Mouse (Mus musculus) yolk sac, embryonic 10.5 days (tissue): ENCODE measurements around the gene Ankdd1b.
A peak's percentile ranks its signal among the peaks of the same experiment; 100 is the strongest.

ENCODE experiments used
- DNase-seq: peaks from one replicate; pipeline ENCODE4 v3.0.0-alpha.2; 2017; ENCODE audit warnings: low spot score

Ankdd1b gene

GRCm38 (mm10) chr13:96454288-96454687 lies 16.7 kb downstream of the Ankdd1b start:
- DNase-seq = no peak

GRCm38 (mm10) chr13:96452621-96453020 lies 18.4 kb downstream of the Ankdd1b start:
- no peak for DNase-seq

DNA sequence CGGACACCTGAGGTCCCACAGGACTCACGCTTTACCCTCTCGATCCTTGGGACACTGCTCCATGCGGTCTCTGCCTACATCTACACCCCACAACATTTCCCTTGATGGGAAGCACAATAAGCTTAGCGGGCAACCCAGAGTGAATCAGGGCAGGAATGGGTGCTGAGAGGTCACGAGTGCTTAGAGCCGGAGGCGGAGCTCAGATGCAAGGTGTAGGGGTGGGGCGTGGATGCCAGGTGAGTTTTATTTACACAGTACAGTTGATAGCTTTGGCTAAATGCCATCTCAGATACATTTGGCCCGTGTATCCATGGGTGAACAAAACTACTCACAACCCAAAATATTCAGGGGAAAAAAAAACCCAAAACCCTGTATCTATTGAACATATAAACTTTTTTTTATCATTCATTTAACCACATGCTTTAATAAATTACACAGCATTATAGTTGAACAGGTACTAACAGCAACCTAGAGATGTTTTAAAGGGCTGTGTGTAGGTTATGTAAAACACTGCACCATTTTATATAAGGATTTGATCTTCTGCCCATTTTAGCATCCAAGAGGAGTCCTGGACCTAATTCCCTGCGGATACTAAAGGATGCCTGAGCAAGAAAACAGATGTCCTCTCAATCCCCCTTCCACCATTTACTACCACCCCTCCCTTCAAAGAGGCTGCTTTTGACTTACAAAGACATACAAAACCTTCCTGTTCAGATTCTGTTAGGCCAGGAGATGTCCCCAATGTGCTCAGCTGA lies 19.4 kb downstream of the Ankdd1b start:
- DNase-seq = no peak

GRCm38 (mm10) chr13:96450869-96451268 lies 20.1 kb downstream of the Ankdd1b start:
- DNase-seq = no peak

DNA sequence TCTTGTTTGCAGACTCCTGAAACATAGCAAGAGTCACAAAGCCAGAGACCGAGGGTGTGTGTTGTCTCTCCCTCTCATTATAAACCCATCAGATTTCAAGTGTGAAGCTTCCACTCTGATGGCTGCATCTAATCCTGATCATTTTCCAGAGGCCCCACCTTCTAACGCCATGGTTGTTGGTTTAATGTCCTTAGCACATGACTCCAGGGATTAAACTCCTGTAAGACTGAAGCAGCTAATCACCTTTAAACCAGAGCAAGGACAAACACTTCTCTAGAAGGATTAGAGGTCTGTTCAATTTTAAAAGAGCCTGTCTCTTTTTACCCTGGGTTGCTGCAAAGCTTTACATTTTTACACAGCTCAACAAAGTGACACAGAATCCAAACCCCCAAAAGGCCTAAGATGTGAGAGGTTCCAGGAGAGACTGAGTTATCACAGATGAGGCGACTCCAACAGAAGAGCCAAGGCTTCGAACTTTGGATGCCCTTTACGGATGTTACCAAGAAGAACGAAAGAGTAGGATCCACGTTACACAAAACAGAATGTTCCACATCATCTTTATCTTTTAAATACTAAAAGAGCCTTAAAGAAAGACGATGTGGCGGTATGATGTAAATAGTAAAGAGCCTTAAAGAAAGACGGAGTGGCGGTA lies 20.7 kb downstream of the Ankdd1b start:
- no peak for DNase-seq

GRCm38 (mm10) chr13:96440436-96440835 lies 30.6 kb downstream of the Ankdd1b start:
- no peak for DNase-seq

DNA sequence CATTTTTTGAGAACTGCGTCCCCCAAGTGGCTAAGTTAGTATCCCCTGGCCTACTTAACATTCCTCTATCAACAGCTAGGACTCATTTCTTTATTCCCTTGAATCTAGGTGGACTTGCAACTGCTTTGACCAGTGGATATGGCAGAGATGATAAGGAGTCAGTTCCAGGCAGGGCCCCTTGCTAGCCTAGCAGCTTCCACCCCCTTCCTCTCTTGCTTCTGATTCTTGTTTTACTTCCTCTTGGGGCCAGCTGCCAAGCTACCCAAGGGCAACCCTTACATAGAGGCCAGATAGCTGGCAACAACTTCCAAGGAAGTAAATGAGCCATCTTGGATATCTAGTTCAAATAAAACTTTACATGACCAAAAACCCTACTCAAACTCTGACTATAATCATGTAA lies 34.1 kb downstream of the Ankdd1b start:
- DNase-seq = no peak

GRCm38 (mm10) chr13:96435793-96436192 lies 35.2 kb downstream of the Ankdd1b start:
- peak; percentile 44 for DNase-seq

GRCm38 (mm10) chr13:96434899-96435331 lies 36.1 kb downstream of the Ankdd1b start:
- DNase-seq = peak; percentile 55

GRCm38 (mm10) chr13:96433648-96434190 lies 37.3 kb downstream of the Ankdd1b start:
- DNase-seq = peak; percentile 35

DNA sequence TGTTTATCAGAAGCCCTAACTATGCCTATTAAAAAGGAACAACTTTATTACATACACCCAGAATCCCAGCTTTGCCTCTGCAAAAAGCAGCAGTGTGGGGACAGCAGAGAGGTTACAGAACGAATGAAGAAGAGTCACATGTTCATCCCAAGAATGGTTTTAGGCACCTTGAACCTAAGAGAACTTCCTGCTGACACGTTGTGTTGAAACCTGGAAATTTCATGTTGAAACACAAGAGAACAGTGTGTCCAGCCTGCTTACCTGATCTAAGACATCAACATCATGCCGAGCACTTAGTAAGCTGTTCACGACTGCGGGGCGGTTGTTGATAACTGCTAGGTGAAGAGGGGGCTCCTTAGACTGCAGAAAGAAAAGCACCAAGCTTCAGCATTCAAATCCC lies 38.0 kb downstream of the Ankdd1b start:
- DNase-seq = peak; percentile 10

DNA sequence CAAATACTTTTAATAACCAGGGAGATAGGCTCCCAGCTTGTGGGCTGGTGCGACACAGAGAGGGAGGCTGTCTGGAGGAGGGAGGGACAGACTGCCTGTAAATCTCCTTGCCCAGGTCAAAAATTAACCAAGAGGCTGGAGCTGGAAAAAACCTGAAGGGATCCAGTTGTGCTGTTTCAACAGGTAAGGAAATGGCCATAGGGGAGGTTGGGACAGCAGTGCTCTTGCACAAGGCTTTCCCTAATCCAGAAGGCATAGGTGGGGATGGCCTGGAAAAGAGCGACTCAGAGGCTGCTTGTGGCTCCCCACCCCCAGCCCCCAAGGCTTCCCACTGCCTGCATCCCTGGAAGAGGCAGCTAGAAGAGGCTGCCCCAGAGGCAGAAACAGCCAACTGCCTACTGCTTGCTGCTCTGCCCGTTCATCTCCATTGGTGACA lies 38.6 kb downstream of the Ankdd1b start:
- peak; percentile 88 for DNase-seq

DNA sequence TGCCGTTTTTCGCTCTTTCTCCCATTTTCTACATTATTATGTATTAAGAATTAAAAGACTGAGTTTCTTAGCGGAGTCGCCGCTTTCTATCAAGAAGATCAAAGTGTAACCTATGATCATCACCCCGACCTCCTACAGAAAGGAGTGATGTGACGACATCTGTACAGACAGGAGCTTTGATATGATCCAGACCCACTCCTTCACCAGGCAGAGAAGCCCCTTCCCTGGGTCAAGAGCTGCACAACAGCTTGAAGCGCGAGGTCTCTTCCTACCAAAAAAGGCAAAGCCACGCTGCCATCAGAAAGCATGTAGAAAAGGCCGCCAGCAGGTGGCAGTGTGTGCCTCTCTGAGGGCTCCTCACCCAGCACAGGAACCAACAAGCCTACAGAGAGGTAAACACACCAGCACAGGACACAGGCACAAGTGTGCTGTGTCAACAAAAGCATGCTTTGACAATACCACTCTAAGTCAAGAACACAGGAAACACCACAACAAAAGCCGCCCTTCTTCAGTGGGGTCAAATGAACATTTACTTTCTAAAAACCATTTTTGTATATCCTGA lies 39.3 kb downstream of the Ankdd1b start:
- peak; percentile 85 for DNase-seq

GRCm38 (mm10) chr13:96428531-96428930 lies 42.5 kb downstream of the Ankdd1b start:
- no peak for DNase-seq

DNA sequence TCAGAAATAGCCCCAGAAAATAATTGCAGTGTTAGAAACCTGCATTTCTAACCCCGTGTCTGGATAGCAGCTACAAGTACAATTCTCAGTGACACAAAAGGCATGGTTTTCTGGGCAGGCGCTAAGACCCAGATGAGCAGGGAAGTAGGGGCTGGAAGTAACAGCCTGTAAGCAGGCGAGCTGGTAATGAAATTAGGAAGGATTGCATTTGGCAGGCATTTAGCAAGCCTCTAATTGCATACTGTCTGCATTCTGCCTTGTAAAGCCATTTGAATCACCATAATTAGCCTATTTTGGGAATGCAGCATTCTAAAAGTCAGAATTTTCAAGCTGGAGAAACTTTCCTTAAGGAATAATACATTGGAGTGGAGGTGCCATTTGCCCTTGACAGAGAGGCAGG lies 45.0 kb downstream of the Ankdd1b start:
- no peak for DNase-seq

- DNase-seq = no peak
Observed at GRCm38 (mm10) chr13:96424496-96425274, 46.3 kb downstream of the Ankdd1b start.

- no peak for DNase-seq
Observed at GRCm38 (mm10) chr13:96421230-96421629, 49.8 kb downstream of the Ankdd1b start.

- DNase-seq = no peak
Observed at GRCm38 (mm10) chr13:96418487-96418886, 52.5 kb downstream of the Ankdd1b start.

DNA sequence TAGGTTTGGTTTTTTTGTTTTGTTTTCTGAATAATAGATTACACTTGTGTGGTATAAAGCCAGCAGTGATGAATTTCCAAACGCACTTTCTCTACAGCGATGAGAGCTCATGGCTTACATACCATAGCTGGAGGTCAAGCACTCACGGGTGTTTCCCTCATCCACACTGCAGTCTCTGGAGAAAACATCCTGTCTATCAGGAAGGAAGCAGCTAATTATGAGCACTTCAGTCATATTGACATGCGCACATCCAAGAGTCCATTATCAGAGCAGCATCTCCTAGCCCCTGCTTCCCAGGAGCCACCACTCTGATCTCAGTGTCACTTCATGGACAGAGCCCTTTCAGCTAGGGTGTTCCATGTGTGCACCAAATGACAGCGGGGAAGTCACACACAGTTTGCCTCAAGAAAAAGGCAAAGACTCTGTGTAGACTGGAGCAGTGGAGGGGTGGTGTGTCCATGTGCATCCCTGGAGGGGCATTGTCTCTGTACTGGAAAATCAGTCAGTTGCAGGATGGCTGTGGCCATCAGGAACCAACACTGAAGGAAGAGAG lies 53.7 kb downstream of the Ankdd1b start:
- DNase-seq = no peak

DNA sequence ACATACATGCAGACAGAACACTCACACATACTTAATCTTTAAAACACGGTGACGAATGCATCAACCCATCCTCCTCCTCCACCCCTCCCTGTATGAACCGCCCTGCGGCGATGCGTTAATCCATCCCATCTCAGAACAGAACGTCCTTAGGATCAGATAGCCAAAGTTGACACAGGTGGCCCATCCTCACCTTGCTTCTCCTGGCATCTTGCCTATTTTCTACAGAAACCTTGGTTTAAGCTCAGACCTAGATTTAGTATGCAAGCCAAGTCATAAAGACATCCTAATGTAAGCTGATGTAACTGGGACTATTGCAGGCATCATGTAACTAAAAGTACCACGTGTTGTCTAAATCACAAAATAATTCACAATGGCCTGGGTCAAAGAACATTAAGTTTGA lies 54.6 kb downstream of the Ankdd1b start:
- DNase-seq = no peak

DNA sequence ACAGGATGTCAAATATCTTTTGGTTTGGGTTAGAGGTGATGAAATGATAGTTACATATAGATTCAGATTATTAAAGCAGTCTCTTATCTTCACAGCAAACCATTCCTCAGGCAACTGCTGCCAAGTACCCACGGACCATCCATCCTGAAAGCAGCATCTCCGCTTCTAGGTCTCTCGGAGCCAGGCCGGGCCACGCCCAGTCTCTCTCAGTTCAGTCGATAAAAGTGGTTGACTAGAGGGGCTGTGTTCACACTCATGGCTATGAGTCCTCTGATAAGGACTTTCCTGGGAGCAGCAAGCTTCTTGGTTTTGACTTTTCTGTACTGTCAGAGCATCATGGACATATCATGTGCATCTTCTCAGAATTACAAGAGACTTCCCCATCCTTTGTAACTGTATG lies 56.6 kb downstream of the Ankdd1b start:
- no peak for DNase-seq

- DNase-seq = no peak
Observed at GRCm38 (mm10) chr13:96408786-96409185, 62.2 kb downstream of the Ankdd1b start.
